Mouse (Mus musculus): ENCODE measurements around the gene Cd2bp2. TPM values are rescaled to one million over a fixed set of nuclear protein-coding genes. Genes with fewer than 3 reads are reported as not detected.
A peak's percentile ranks its signal among the peaks of the same experiment; 100 is the strongest.

Cd2bp2 gene
- polyA plus RNA-seq, 1 experiment from 2014 or later, result 53.9 TPM

GRCm38 (mm10) chr7:127212432-127213250 is 16.8 kb upstream of the Cd2bp2 start:
- Histone ChIP-seq H3K9ac (ENCODE audit: low read length) (no peak overlapping the region), H3K9me3 (ENCODE audit: control insufficient read depth, low read length) (no peaks in the 10 kb centered on the region), H3K27ac (ENCODE audit: low read length) (no peak overlapping the region), H3K27me3 (ENCODE audit: control insufficient read depth, insufficient read depth, low read depth, low read length) (no peaks in the 10 kb centered on the region), H3K36me3 (ENCODE audit: control insufficient read depth, insufficient read depth, low read length) (no peaks in the 10 kb centered on the region), H3K4me1 (replicated peaks; ENCODE audit: control insufficient read depth, insufficient read depth, low read length) (peaks cover 7% of the 10 kb centered on the region), H3K4me3 (ENCODE audit: low read length) (no peak overlapping the region), H3K4me2 (ENCODE audit: low read depth, low read length) (no peak overlapping the region)
- WGBS, result 84% methylated on average over 12 of the region's 12 CpGs
- no peak for ATAC-seq (ENCODE audit: low read depth)

GRCm38 (mm10) chr7:127211014-127211745 is 15.3 kb upstream of the Cd2bp2 start:
- H3K4me3 ChIP-seq (ENCODE audit: low read length), result no peak overlapping the region
- no peak for ATAC-seq (ENCODE audit: low read depth)
- WGBS, result 73% methylated on average over 5 of the region's 5 CpGs
- H3K9ac ChIP-seq (ENCODE audit: low read length), result no peak overlapping the region
- no peak overlapping the region for H3K27ac ChIP-seq (ENCODE audit: low read length)
- no peaks in the 10 kb centered on the region for H3K36me3 ChIP-seq (ENCODE audit: control insufficient read depth, insufficient read depth, low read length)
- H3K4me2 ChIP-seq (ENCODE audit: low read depth, low read length), result no peak overlapping the region
- H3K9me3 ChIP-seq (ENCODE audit: control insufficient read depth, low read length), result no peaks in the 10 kb centered on the region
- H3K27me3 ChIP-seq (ENCODE audit: control insufficient read depth, insufficient read depth, low read depth, low read length), result no peaks in the 10 kb centered on the region
- H3K4me1 ChIP-seq (replicated peaks; ENCODE audit: control insufficient read depth, insufficient read depth, low read length), result peaks cover 14% of the 10 kb centered on the region

GRCm38 (mm10) chr7:127210266-127210665 is 14.4 kb upstream of the Cd2bp2 start:
- Histone ChIP-seq H3K9ac (ENCODE audit: low read length) (no peak overlapping the region), H3K4me2 (ENCODE audit: low read depth, low read length) (no peak overlapping the region), H3K27ac (ENCODE audit: low read length) (no peak overlapping the region), H3K4me3 (ENCODE audit: low read length) (no peak overlapping the region), H3K36me3 (ENCODE audit: control insufficient read depth, insufficient read depth, low read length) (no peaks in the 10 kb centered on the region), H3K27me3 (ENCODE audit: control insufficient read depth, insufficient read depth, low read depth, low read length) (no peaks in the 10 kb centered on the region), H3K9me3 (ENCODE audit: control insufficient read depth, low read length) (no peaks in the 10 kb centered on the region), H3K4me1 (replicated peaks; ENCODE audit: control insufficient read depth, insufficient read depth, low read length) (peaks cover 16% of the 10 kb centered on the region)
- WGBS, result 93% methylated on average over 4 of the region's 4 CpGs
- no peak for ATAC-seq (ENCODE audit: low read depth)

- 75% methylated on average over 5 of the region's 5 CpGs for WGBS
- no peaks in the 10 kb centered on the region for H3K9me3 ChIP-seq (ENCODE audit: control insufficient read depth, low read length)
- no peak overlapping the region; the same call in 1 of the 2 replicates for H3K9ac ChIP-seq (ENCODE audit: low read length)
- no peaks in the 10 kb centered on the region for H3K27me3 ChIP-seq (ENCODE audit: control insufficient read depth, insufficient read depth, low read depth, low read length)
- H3K4me3 ChIP-seq (ENCODE audit: low read length), result no peak overlapping the region
- H3K27ac ChIP-seq (ENCODE audit: low read length), result no peak overlapping the region
- H3K4me2 ChIP-seq (ENCODE audit: low read depth, low read length), result no peak overlapping the region
- H3K4me1 ChIP-seq (replicated peaks; ENCODE audit: control insufficient read depth, insufficient read depth, low read length), result peaks cover 15% of the 10 kb centered on the region
- H3K36me3 ChIP-seq (ENCODE audit: control insufficient read depth, insufficient read depth, low read length), result 0 out of 2 replicates have a peak, but pooled peaks cover 3% of the 10 kb centered on the region
- ATAC-seq (ENCODE audit: low read depth), result no peak
These were observed 14.0 kb upstream of the Cd2bp2 start for GRCm38 (mm10) chr7:127209851-127210250.

DNA sequence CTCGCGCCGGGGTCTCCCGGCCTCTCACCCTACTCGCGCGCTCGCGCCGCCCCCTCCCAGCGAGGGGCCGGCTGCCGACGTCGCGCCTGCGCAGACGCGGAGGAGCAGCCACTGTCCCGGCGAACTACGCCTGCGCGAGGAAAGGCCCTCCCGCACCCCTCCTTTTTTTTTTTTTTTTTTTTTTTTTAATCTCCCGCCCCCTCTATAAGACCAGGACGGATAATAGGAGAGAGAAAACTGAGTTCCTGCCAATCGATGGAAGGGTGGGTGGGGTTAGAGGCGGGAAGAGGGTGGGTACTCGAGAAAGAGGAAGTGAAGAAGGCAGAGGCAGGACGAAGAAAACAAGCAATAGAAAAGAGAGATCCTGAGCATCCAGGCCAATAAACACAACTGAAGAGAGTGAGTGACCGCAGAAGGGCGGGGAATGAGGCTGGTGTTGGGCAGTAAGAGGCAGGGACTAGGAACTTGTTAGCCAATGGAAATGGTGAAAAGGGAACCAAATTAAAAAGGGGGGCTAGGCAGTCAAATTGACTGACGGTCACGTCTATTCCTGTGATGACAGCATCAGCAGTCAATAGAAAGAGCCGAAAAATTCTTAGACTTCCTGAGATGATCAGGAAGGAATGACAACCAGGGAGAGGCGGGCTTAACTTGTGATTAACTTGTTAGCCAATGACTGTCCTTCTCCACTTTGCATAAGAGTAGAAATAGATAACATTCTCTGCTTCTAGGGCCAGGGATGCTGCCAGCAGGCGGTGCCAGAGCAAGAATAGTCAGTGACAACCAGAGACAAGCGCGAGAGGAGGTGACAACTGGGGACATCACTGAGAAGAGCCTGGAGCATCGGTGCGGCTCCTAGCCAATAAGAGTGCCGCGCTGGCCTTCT is 12.9 kb upstream of the Cd2bp2 start, which contains the start of gene Mylpf:
TSS of gene Mylpf (plus strand) at position 338 of the 886 bp plus-strand sequence.
- Histone ChIP-seq H3K9me3 (ENCODE audit: control insufficient read depth, low read length) (no peaks in the 10 kb centered on the region), H3K27me3 (ENCODE audit: control insufficient read depth, insufficient read depth, low read depth, low read length) (no peaks in the 10 kb centered on the region), H3K4me3 (ENCODE audit: low read length) (peak within 1 kb of the TSS; percentile 90), H3K4me1 (replicated peaks; ENCODE audit: control insufficient read depth, insufficient read depth, low read length) (peaks cover 15% of the 10 kb centered on the region), H3K4me2 (ENCODE audit: low read depth, low read length) (peak within 1 kb of the TSS; percentile 92), H3K9ac (ENCODE audit: low read length) (peak within 1 kb of the TSS; percentile 96), H3K27ac (ENCODE audit: low read length) (peak within 1 kb of the TSS; percentile 89), H3K36me3 (ENCODE audit: control insufficient read depth, insufficient read depth, low read length) (0 out of 2 replicates have a peak, but pooled peaks cover 3% of the 10 kb centered on the region)
- ATAC-seq (ENCODE audit: low read depth), result peak; percentile 94
- WGBS, result under 1% methylated on average over 40 of the region's 44 CpGs

- Histone ChIP-seq H3K27ac (ENCODE audit: low read length) (peak within 1 kb of the TSS; percentile 89), H3K4me2 (ENCODE audit: low read depth, low read length) (peak within 1 kb of the TSS; percentile 92), H3K4me1 (replicated peaks; ENCODE audit: control insufficient read depth, insufficient read depth, low read length) (peaks cover 15% of the 10 kb centered on the region), H3K36me3 (ENCODE audit: control insufficient read depth, insufficient read depth, low read length) (peaks cover 5% of the 10 kb centered on the region), H3K9me3 (ENCODE audit: control insufficient read depth, low read length) (no peaks in the 10 kb centered on the region), H3K9ac (ENCODE audit: low read length) (peak within 1 kb of the TSS; percentile 96), H3K27me3 (ENCODE audit: control insufficient read depth, insufficient read depth, low read depth, low read length) (no peaks in the 10 kb centered on the region), H3K4me3 (ENCODE audit: low read length) (peak within 1 kb of the TSS; percentile 90)
- WGBS, result 0% methylated on average over 2 of the region's 44 CpGs
- peak; percentile 56 for ATAC-seq (ENCODE audit: low read depth)
These were observed 12.4 kb upstream of the Cd2bp2 start, which contains the start of gene Tbc1d10b for GRCm38 (mm10) chr7:127208295-127208552. Tbc1d10b (minus strand) TSS chr7:127208468.

DNA sequence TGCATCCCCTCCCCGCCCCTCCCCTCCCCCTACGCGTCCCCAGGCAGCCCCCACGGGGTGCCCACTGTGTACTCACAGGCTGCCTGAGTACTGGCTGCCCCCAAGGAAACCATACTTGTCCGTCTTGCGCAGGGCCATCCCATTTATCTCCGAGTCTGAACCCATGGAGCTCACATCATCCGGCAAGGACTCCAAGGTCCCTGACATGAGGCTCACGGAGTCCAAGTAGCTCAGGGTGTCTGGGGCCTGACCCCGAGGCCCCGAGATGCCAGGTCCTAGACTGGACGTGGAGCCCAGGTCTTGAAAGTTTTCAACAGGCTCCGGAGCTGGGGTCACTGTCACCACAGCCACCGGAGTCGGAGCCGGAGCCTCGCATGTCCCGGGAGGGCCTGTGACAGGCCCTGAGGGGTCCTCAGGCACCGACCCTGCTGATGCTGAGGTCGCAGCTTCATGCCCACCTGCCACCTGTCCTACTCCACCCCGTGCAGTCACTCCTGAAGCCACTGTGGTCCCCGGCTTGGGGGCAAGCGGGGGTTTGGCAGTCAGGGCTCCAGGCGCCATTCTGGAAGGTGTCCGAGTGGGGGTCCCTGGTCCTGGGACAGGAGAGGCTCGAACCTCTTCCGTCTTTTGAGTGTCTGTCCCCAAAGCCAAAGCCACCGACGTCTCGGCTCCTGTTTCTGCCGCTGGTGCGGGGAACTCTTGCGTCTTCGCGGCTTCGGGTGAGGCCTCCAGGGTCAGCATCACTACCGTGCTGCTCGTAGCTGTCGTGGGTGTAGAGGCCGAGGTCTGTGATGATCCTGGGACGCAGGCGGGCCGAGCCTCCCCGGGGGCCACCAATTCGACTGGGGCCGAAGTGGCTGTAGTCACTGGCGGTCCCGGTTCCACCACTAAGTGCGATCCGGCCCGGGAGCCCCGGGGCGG is 11.8 kb upstream of the Cd2bp2 start:
- Histone ChIP-seq H3K4me1 (replicated peaks; ENCODE audit: control insufficient read depth, insufficient read depth, low read length) (peaks cover 15% of the 10 kb centered on the region), H3K27me3 (ENCODE audit: control insufficient read depth, insufficient read depth, low read depth, low read length) (no peaks in the 10 kb centered on the region), H3K36me3 (ENCODE audit: control insufficient read depth, insufficient read depth, low read length) (peaks cover 11% of the 10 kb centered on the region), H3K27ac (ENCODE audit: low read length) (peak overlapping the region; percentile 89), H3K9me3 (ENCODE audit: control insufficient read depth, low read length) (no peaks in the 10 kb centered on the region), H3K4me3 (ENCODE audit: low read length) (peak overlapping the region; percentile 90), H3K9ac (ENCODE audit: low read length) (peak overlapping the region; percentile 96), H3K4me2 (ENCODE audit: low read depth, low read length) (peak overlapping the region; percentile 92)
- ATAC-seq (ENCODE audit: low read depth), result peak; percentile 12
- WGBS, result under 1% methylated on average over 50 of the region's 53 CpGs

GRCm38 (mm10) chr7:127206606-127207005 is 10.8 kb upstream of the Cd2bp2 start:
- H3K27me3 ChIP-seq (ENCODE audit: control insufficient read depth, insufficient read depth, low read depth, low read length), result no peaks in the 10 kb centered on the region
- peaks cover 15% of the 10 kb centered on the region for H3K4me1 ChIP-seq (replicated peaks; ENCODE audit: control insufficient read depth, insufficient read depth, low read length)
- peaks cover 15% of the 10 kb centered on the region for H3K36me3 ChIP-seq (ENCODE audit: control insufficient read depth, insufficient read depth, low read length)
- H3K4me3 ChIP-seq (ENCODE audit: low read length), result peak overlapping the region; percentile 90
- no peaks in the 10 kb centered on the region for H3K9me3 ChIP-seq (ENCODE audit: control insufficient read depth, low read length)
- WGBS, result 39% methylated on average over 2 of the region's 2 CpGs
- no peak overlapping the region for H3K27ac ChIP-seq (ENCODE audit: low read length)
- peak overlapping the region; percentile 96 for H3K9ac ChIP-seq (ENCODE audit: low read length)
- peak overlapping the region; percentile 92 for H3K4me2 ChIP-seq (ENCODE audit: low read depth, low read length)
- ATAC-seq (ENCODE audit: low read depth), result no peak

Data from lung, embryonic 16.5 days (tissue).